Mouse (Mus musculus) embryonic fibroblast, embryonic 13.5 days (primary cell): ENCODE measurements around the gene Gpc4.

Experiments
- CTCF ChIP-seq: IDR thresholded peaks from 2 replicates; pipeline ENCODE4 v1.5.1; 2011; ENCODE audit warnings: mild to moderate bottlenecking, control low read depth, low read length, moderate library complexity, borderline replicate concordance; ENCODE audit not compliant: insufficient read depth
- POLR2A ChIP-seq: IDR thresholded peaks from 2 replicates; pipeline ENCODE4 v1.6.1; 2011; ENCODE audit warnings: low read depth, mild to moderate bottlenecking, control low read depth, low read length, moderate library complexity

DNA sequence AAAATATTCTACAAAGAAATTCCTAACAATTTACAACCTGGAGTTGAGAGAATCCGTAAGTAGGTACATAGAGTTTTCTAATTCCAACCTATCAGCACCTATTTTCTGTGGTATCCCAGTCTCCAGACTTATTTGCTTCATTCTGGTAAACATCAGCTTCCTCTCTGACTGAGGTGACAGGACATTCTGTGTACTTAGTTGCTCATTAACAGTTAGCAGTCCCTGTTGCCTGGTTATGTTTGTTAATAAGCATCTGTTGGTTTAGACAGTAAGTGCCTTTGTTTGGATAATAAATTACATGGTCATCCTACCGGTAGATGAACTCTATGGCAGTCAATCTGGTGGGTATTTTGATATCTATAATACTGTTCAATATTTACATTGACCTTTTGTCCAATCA lies 92.6 kb downstream of the Gpc4 start:
- TF ChIP-seq CTCF, result no peak
- no peak for TF ChIP-seq POLR2A
